Mouse (Mus musculus) left cerebral cortex, adult 18-20 months (tissue): Measurements from ENCODE around the gene Olfr1341. TPM values are rescaled to one million over a fixed set of nuclear protein-coding genes. Genes with fewer than 3 reads are reported as not detected.

ENCODE experiments used
- DNase-seq, 2 experiments: peaks; one replicate each; pipeline ENCODE4 v3.0.0; 2021 to 2022; ENCODE audit warnings: low spot score in 2 of 2, mixed read lengths in 1 of 2
- long read RNA-seq, 2 experiments: library from polyadenylated mRNA; stranded (forward); transcript quantifications; one replicate each; pipeline ENCODE4 v2.0.0; 2021
- total RNA-seq, 2 experiments: library from RNA; stranded (reverse); gene quantifications; 2 replicates each; pipeline ENCODE4 v1.2.3; 2021

Olfr1341 gene
- not detected for total RNA-seq
- long read RNA-seq, experiment 1: 0 reads
- long read RNA-seq, experiment 2: 0 reads

- DNase-seq: no peak
Observed at GRCm38 (mm10) chr4:118703223-118703622, at the start of gene Olfr1341. TSS of gene Olfr1341 (plus strand) at chr4:118703523.

- DNase-seq: no peak
Observed at GRCm38 (mm10) chr4:118658652-118659051, 44.7 kb upstream of the Olfr1341 start, which contains the start of gene Olfr62. TSS of gene Olfr62 (plus strand) at chr4:118658952.

- DNase-seq: no peak
Observed at GRCm38 (mm10) chr4:118687086-118687485, 16.2 kb upstream of the Olfr1341 start.

- no peak for DNase-seq
Observed at GRCm38 (mm10) chr4:118692412-118692973, 10.8 kb upstream of the Olfr1341 start, which contains the start of gene Olfr1342. TSS of gene Olfr1342 (minus strand) at chr4:118692756.

GRCm38 (mm10) chr4:118693812-118694211, 9.5 kb upstream of the Olfr1341 start:
- no peak for DNase-seq

- no peak for DNase-seq
Observed at GRCm38 (mm10) chr4:118708086-118708485, 4.8 kb downstream of the Olfr1341 start.

- no peak for DNase-seq
Observed at GRCm38 (mm10) chr4:118711656-118712055, 8.3 kb downstream of the Olfr1341 start.

GRCm38 (mm10) chr4:118719838-118720237, 16.5 kb downstream of the Olfr1341 start, which contains the start of gene Olfr1340:
TSS of gene Olfr1340 (plus strand) at chr4:118720138.
- DNase-seq: no peak

GRCm38 (mm10) chr4:118721742-118722483, 18.6 kb downstream of the Olfr1341 start:
- DNase-seq: no peak

GRCm38 (mm10) chr4:118731875-118732274, 28.6 kb downstream of the Olfr1341 start, which contains the start of gene Olfr1339:
TSS of gene Olfr1339 (plus strand) at chr4:118732175.
- DNase-seq: no peak

GRCm38 (mm10) chr4:118739574-118739973, 36.3 kb downstream of the Olfr1341 start:
- DNase-seq: no peak

GRCm38 (mm10) chr4:118740988-118741698, 37.8 kb downstream of the Olfr1341 start:
- no peak for DNase-seq

GRCm38 (mm10) chr4:118741881-118742280, 38.6 kb downstream of the Olfr1341 start:
- no peak for DNase-seq

GRCm38 (mm10) chr4:118758637-118759036, 55.3 kb downstream of the Olfr1341 start, which contains the start of gene Olfr1338:
TSS of gene Olfr1338 (minus strand) at chr4:118758737.
- no peak for DNase-seq

Other genes with a start within 250 kb of the Olfr1341 start
- gene Mpl, start 246.0 kb upstream of the Olfr1341 start, total RNA-seq: under 1 TPM; 0.51 to 0.91 TPM
- gene Tie1, start 213.5 kb upstream of the Olfr1341 start, total RNA-seq: 1 to 10 TPM; 7.3 to 7.7 TPM
- not detected for gene 2610528J11Rik, start 176.5 kb upstream of the Olfr1341 start, total RNA-seq
- gene Tmem125, start 159.5 kb upstream of the Olfr1341 start, total RNA-seq: 1 to 10 TPM; 5.0 to 5.3 TPM
- gene Cfap57, start 82.7 kb upstream of the Olfr1341 start, total RNA-seq: under 1 TPM; 0.79 to 0.98 TPM
- 10 to 100 TPM; 55.9 to 63.5 TPM for gene Ebna1bp2, start 82.7 kb upstream of the Olfr1341 start, total RNA-seq
- gene Olfr62, start 44.6 kb upstream of the Olfr1341 start, total RNA-seq: not detected
- gene Olfr1342, start 10.8 kb upstream of the Olfr1341 start, total RNA-seq: not detected
- not detected for gene Olfr1340, start 16.6 kb downstream of the Olfr1341 start, total RNA-seq
- gene Olfr1339, start 28.7 kb downstream of the Olfr1341 start, total RNA-seq: not detected
- not detected for gene Olfr1338, start 55.2 kb downstream of the Olfr1341 start, total RNA-seq
- not detected for gene Olfr1337, start 79.1 kb downstream of the Olfr1341 start, total RNA-seq
- gene Olfr1335, start 106.4 kb downstream of the Olfr1341 start, total RNA-seq: not detected
- gene Olfr1333, start 132.8 kb downstream of the Olfr1341 start, total RNA-seq: not detected
- not detected for gene Olfr1331, start 161.1 kb downstream of the Olfr1341 start, total RNA-seq
- gene Olfr1330, start 185.1 kb downstream of the Olfr1341 start, total RNA-seq: not detected
- not detected for gene Olfr1329, start 213.9 kb downstream of the Olfr1341 start, total RNA-seq
- gene Olfr1328, start 235.1 kb downstream of the Olfr1341 start, total RNA-seq: not detected